22 mouse cellular contexts compared by ENCODE assay signal in genomic region chr6:84102002-84102401, GRCm38 (mm10).
A peak's percentile ranks its signal among the peaks of the same experiment; 100 is the strongest.
DNase-seq lines count a peak whose midpoint lies in the region; ATAC-seq and TF ChIP-seq lines count a peak whose summit lies in the region.
"Had no signal": no experiment of that assay in that cellular context is flagged by ENCODE, and none has a peak within 500 bp of the region (broad histone marks: within the 10 kb centered on the region; RNA-seq: fewer than 3 reads in every experiment).

No protein-coding gene starts in this region.

- H3K4me1 ChIP-seq in kidney, postnatal 0 days (replicated peaks; ENCODE audit: insufficient read depth, low read length), result 0 out of 2 replicates have a peak, but pooled peaks cover 9% of the 10 kb centered on the region
- peaks cover 23% of the 10 kb centered on the region for H3K4me1 ChIP-seq in intestine, embryonic 15.5 days (replicated peaks)
- peaks cover 76% of the 10 kb centered on the region for H3K4me1 ChIP-seq in limb, embryonic 12.5 days (replicated peaks)
- peaks cover 25% of the 10 kb centered on the region for H3K4me1 ChIP-seq in neural tube, embryonic 15.5 days
- H3K4me1 ChIP-seq: megakaryocyte, embryonic 14.5 days had no signal

- no peak for TF ChIP-seq CTCF in kidney, postnatal 0 days (IDR thresholded peaks at IDR 0.05; ENCODE audit: low read depth)

- DNase-seq in kidney, postnatal 0 days (ENCODE audit: low spot score), result no peak
- DNase-seq in kidney, postnatal 10 days, result no peak
- DNase-seq in thymus, postnatal 0 days (ENCODE audit: low spot score), result no peak
- DNase-seq: cerebellum, adult 8-10 months; forebrain, postnatal 0 days; heart, adult 11 months; heart, postnatal 36 days; kidney, postnatal 14 days; liver; lung, postnatal 10 days; right cerebral cortex, postnatal 4 days; thymus, postnatal 36 days had no signal

- H3K36me3 ChIP-seq in kidney, postnatal 0 days (ENCODE audit: insufficient read depth, low read length), result no peaks in the 10 kb centered on the region
- H3K36me3 ChIP-seq in intestine, embryonic 15.5 days, result no peaks in the 10 kb centered on the region
- no peaks in the 10 kb centered on the region for H3K36me3 ChIP-seq in limb, embryonic 12.5 days
- H3K36me3 ChIP-seq in neural tube, embryonic 15.5 days, result no peaks in the 10 kb centered on the region
- H3K36me3 ChIP-seq: embryonic facial prominence, embryonic 12.5 days; hindbrain, embryonic 15.5 days; midbrain, embryonic 15.5 days had no signal

- 17% methylated on average over 15 of the region's 15 CpGs for WGBS in kidney, postnatal 0 days
- WGBS in intestine, embryonic 15.5 days, result 32% methylated on average over 15 of the region's 15 CpGs
- WGBS in limb, embryonic 12.5 days, result 11% methylated on average over 15 of the region's 15 CpGs
- WGBS in neural tube, embryonic 15.5 days, result 21% methylated on average over 15 of the region's 15 CpGs

- no peaks in the 10 kb centered on the region for H3K9me3 ChIP-seq in kidney, postnatal 0 days (replicated peaks; ENCODE audit: low read length)
- H3K9me3 ChIP-seq in intestine, embryonic 15.5 days, result no peaks in the 10 kb centered on the region
- H3K9me3 ChIP-seq in limb, embryonic 12.5 days, result no peaks in the 10 kb centered on the region
- no peaks in the 10 kb centered on the region for H3K9me3 ChIP-seq in neural tube, embryonic 15.5 days (replicated peaks)
- H3K9me3 ChIP-seq: embryonic facial prominence, embryonic 12.5 days; hindbrain, embryonic 15.5 days; midbrain, embryonic 15.5 days had no signal

- H3K9ac ChIP-seq in kidney, postnatal 0 days (ENCODE audit: low read depth, low read length), result no peak overlapping the region
- H3K9ac ChIP-seq in intestine, embryonic 15.5 days, result no peak overlapping the region
- H3K9ac ChIP-seq in limb, embryonic 12.5 days (replicated peaks), result no peak overlapping the region
- no peak overlapping the region for H3K9ac ChIP-seq in neural tube, embryonic 15.5 days (replicated peaks)
- H3K9ac ChIP-seq: embryonic facial prominence, embryonic 12.5 days; forebrain, postnatal 0 days; hindbrain, embryonic 15.5 days; midbrain, embryonic 15.5 days had no signal

- 0 out of 2 replicates have a peak, but pooled peaks have one; percentile 26 for ATAC-seq in kidney, postnatal 0 days (replicated peaks; ENCODE audit: low FRiP score, low read depth)
- 0 out of 2 replicates have a peak, but pooled peaks have one; percentile 12 for ATAC-seq in intestine, embryonic 15.5 days
- no peak for ATAC-seq in limb, embryonic 12.5 days (ENCODE audit: insufficient number of reproducible peaks, insufficient read depth, low FRiP score, low TSS enrichment, low read depth)
- no peak for ATAC-seq in neural tube, embryonic 15.5 days (ENCODE audit: low FRiP score)
- ATAC-seq in megakaryocyte progenitor cell, adult 5-6 weeks (replicated peaks; ENCODE audit: poor library complexity), result no peak
- ATAC-seq: forebrain, postnatal 0 days; midbrain, embryonic 15.5 days had no signal

- peaks cover 25% of the 10 kb centered on the region for H3K27me3 ChIP-seq in kidney, postnatal 0 days (ENCODE audit: insufficient read depth, low read length)
- peaks cover 17% of the 10 kb centered on the region for H3K27me3 ChIP-seq in intestine, embryonic 15.5 days (replicated peaks)
- H3K27me3 ChIP-seq in limb, embryonic 12.5 days, result no peaks in the 10 kb centered on the region
- H3K27me3 ChIP-seq in neural tube, embryonic 15.5 days (replicated peaks), result peaks cover 37% of the 10 kb centered on the region

- no peak overlapping the region for H3K27ac ChIP-seq in kidney, postnatal 0 days
- no peak overlapping the region for H3K27ac ChIP-seq in intestine, embryonic 15.5 days
- peak overlapping the region; percentile 77 for H3K27ac ChIP-seq in limb, embryonic 12.5 days
- H3K27ac ChIP-seq in neural tube, embryonic 15.5 days (replicated peaks), result no peak overlapping the region
- H3K27ac ChIP-seq: embryonic facial prominence, embryonic 12.5 days; hindbrain, embryonic 15.5 days; left cerebral cortex, adult 2 months; midbrain, embryonic 15.5 days had no signal

- no peak overlapping the region for H3K4me3 ChIP-seq in kidney, postnatal 0 days (replicated peaks; ENCODE audit: low read depth, low read length)
- no peak overlapping the region; the same call in 1 of the 2 replicates for H3K4me3 ChIP-seq in intestine, embryonic 15.5 days (replicated peaks)
- H3K4me3 ChIP-seq in limb, embryonic 12.5 days (replicated peaks), result no peak overlapping the region
- H3K4me3 ChIP-seq in neural tube, embryonic 15.5 days (replicated peaks), result no peak overlapping the region
- H3K4me3 ChIP-seq: embryonic facial prominence, embryonic 12.5 days; hindbrain, embryonic 15.5 days; left cerebral cortex, adult 2 months; megakaryocyte, embryonic 14.5 days; midbrain, embryonic 15.5 days; myocyte had no signal

- peak overlapping the region; percentile 23 for H3K4me2 ChIP-seq in kidney, postnatal 0 days (ENCODE audit: low read length)
- H3K4me2 ChIP-seq in intestine, embryonic 15.5 days (replicated peaks), result peak overlapping the region; percentile 43
- peak overlapping the region; percentile 26 for H3K4me2 ChIP-seq in limb, embryonic 12.5 days
- H3K4me2 ChIP-seq in neural tube, embryonic 15.5 days, result 0 out of 2 replicates have a peak overlapping the region, but pooled peaks have one; percentile 15
- H3K4me2 ChIP-seq: embryonic facial prominence, embryonic 12.5 days; hindbrain, embryonic 15.5 days; midbrain, embryonic 15.5 days had no signal

Comparison
In these comparisons a context has a peak if more than half of its experiments do, and no peak if none do; other contexts are left out.
1. ATAC-seq: peak in kidney, postnatal 0 days (single experiment) and intestine, embryonic 15.5 days (single experiment); none in limb, embryonic 12.5 days (single experiment), neural tube, embryonic 15.5 days (single experiment) and megakaryocyte progenitor cell, adult 5-6 weeks (single experiment).
2. Peak in every context shown above with its lines, with median percentiles within 50 percentile points of each other: H3K4me2 ChIP-seq.